Mouse (Mus musculus): ENCODE results near the gene Nsmce1. TPM values are rescaled to one million over a fixed set of nuclear protein-coding genes. Genes with fewer than 3 reads are reported as not detected.

The Nsmce1 gene
- polyA plus RNA-seq, 1 experiment: 38.0 TPM

DNA sequence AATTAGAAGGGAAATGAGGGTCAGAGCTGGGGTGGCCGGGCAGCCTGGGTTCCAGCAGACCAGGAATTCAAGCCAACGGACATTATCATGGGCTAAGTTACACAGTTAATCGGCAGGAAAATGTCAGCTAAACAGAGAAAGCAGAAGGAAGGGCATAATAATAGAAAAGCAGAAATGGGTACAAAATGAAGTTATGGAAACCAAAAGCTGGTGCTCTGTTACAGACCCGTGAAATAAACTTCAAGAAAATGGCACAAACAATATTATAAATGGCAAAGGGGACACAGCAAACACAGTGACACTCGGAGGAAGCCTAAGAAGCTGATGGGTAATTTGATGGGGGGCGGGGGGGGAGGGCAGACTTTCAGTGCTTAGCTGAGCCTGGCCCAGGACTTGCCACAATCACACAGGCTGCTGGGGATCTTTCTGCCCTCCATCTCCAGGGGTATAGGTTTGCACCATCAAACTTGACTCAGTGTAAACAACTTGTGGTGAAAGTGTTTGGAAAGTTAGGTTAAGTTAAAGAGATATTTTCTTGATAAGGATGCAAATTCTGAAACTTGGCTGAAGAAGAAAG, 4.6 kb upstream of the Nsmce1 start:
- no peak for DNase-seq
- Histone ChIP-seq H3K4me1 (ENCODE audit: control insufficient read depth, insufficient read depth, low read length) (0 out of 2 replicates have a peak, but pooled peaks cover 2% of the 10 kb centered on the region), H3K4me3 (replicated peaks; ENCODE audit: extremely low read depth, low read depth, low read length) (no peak overlapping the region)
- TF ChIP-seq POLR2A (IDR thresholded peaks at IDR 0.05; ENCODE audit: borderline replicate concordance, extremely low read depth, low read depth, low read length) (no peak), CTCF (IDR thresholded peaks at IDR 0.05; ENCODE audit: insufficient read depth, low read length) (no peak)
- WGBS: 54% methylated on average over 6 of the region's 6 CpGs

DNA sequence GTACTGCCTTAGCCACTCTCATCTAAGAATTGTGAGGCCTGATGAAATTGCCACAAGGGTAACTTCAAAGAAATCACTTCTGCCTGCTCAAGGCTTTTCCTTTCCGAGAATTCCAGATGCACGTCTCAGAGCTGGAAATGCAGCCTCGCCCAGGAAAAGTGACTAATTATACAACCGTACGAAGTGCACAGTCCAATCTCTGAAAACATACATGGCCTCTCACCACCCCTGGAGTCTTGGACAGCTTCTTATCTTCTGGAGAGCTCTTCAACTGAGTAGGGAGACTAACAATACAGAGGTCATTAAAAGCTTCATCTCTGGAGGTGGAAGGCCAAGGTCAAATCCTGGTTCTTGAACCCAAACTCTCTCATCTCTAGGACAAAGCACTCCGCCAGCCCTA, 1.2 kb upstream of the Nsmce1 start:
- 40% methylated on average over 6 of the region's 6 CpGs for WGBS
- Histone ChIP-seq H3K4me3 (replicated peaks; ENCODE audit: extremely low read depth, low read depth, low read length) (no peak overlapping the region), H3K4me1 (ENCODE audit: control insufficient read depth, insufficient read depth, low read length) (peaks cover 2% of the 10 kb centered on the region; the same call in 1 of the 2 replicates)
- no peak for TF ChIP-seq POLR2A (IDR thresholded peaks at IDR 0.05; ENCODE audit: borderline replicate concordance, extremely low read depth, low read depth, low read length)
- TF ChIP-seq CTCF (IDR thresholded peaks at IDR 0.05; ENCODE audit: insufficient read depth, low read length): no peak
- no peak for DNase-seq

DNA sequence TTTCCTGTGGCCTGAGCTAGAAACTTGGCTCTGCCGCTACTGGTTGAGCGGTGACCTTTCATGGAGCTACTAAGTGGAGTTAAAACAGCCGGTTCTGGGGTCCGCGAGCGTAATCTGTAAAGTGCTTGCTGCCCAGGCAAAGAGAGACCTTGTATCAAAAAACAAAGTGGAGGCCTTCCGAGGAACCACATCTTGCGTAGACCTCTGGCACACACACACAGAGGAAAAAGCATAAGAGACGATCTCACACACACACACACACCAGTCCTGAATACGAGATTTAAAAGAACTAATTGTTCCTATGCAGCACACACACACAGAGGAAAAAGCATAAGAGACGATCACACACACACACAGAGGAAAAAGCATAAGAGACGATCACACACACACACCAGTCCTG, 364 bp upstream of the Nsmce1 start:
- TF ChIP-seq CTCF (IDR thresholded peaks at IDR 0.05; ENCODE audit: insufficient read depth, low read length): no peak
- no peak for TF ChIP-seq POLR2A (IDR thresholded peaks at IDR 0.05; ENCODE audit: borderline replicate concordance, extremely low read depth, low read depth, low read length)
- Histone ChIP-seq H3K4me1 (ENCODE audit: control insufficient read depth, insufficient read depth, low read length) (peaks cover 2% of the 10 kb centered on the region; the same call in 1 of the 2 replicates), H3K4me3 (replicated peaks; ENCODE audit: extremely low read depth, low read depth, low read length) (peak overlapping the region; percentile 75)
- no peak for DNase-seq
- 10% methylated on average over 12 of the region's 12 CpGs for WGBS

GRCm38 (mm10) chr7:125489636-125490035, 1.8 kb downstream of the Nsmce1 start:
- Histone ChIP-seq H3K4me1 (ENCODE audit: control insufficient read depth, insufficient read depth, low read length) (peaks cover 2% of the 10 kb centered on the region; the same call in 1 of the 2 replicates), H3K4me3 (replicated peaks; ENCODE audit: extremely low read depth, low read depth, low read length) (no peak overlapping the region)
- no peak for DNase-seq
- 70% methylated on average over 2 of the region's 2 CpGs for WGBS
- TF ChIP-seq CTCF (IDR thresholded peaks at IDR 0.05; ENCODE audit: insufficient read depth, low read length) (no peak), POLR2A (IDR thresholded peaks at IDR 0.05; ENCODE audit: borderline replicate concordance, extremely low read depth, low read depth, low read length) (no peak)

- WGBS: 66% methylated on average over 6 of the region's 6 CpGs
- no peak for DNase-seq
These were observed 2.7 kb downstream of the Nsmce1 start for GRCm38 (mm10) chr7:125488706-125489105.

DNA sequence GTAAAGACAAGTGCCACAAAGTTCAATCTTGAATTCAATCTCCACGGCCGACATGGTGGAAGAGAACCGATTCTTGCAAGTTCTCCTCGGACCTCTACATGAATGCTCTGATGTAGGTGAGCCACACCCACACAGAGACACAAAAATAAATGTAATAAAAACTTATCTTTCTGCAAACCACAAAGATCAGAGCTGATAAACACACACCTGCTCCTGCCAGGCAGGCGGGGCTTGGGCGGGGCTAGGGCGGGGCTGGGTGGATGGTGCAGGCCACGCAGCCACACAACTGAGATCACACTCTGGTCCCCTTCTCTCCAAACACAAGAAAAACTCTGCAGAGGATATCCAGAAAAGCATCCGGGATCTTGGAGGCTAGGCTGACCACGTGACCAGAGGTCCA, 4.3 kb downstream of the Nsmce1 start:
- Histone ChIP-seq H3K4me1 (ENCODE audit: control insufficient read depth, insufficient read depth, low read length) (peaks cover 2% of the 10 kb centered on the region; the same call in 1 of the 2 replicates), H3K4me3 (replicated peaks; ENCODE audit: extremely low read depth, low read depth, low read length) (no peak overlapping the region)
- DNase-seq: no peak
- 85% methylated on average over 10 of the region's 10 CpGs for WGBS
- TF ChIP-seq POLR2A (IDR thresholded peaks at IDR 0.05; ENCODE audit: borderline replicate concordance, extremely low read depth, low read depth, low read length) (no peak), CTCF (IDR thresholded peaks at IDR 0.05; ENCODE audit: insufficient read depth, low read length) (no peak)

More at GRCm38 (mm10) chr7:125488706-125489105, 2.7 kb downstream of the Nsmce1 start:
- Histone ChIP-seq H3K4me3 (replicated peaks; ENCODE audit: extremely low read depth, low read depth, low read length) (no peak overlapping the region), H3K4me1 (ENCODE audit: control insufficient read depth, insufficient read depth, low read length) (peaks cover 2% of the 10 kb centered on the region; the same call in 1 of the 2 replicates)
- TF ChIP-seq POLR2A (IDR thresholded peaks at IDR 0.05; ENCODE audit: borderline replicate concordance, extremely low read depth, low read depth, low read length) (no peak), CTCF (IDR thresholded peaks at IDR 0.05; ENCODE audit: insufficient read depth, low read length) (no peak)

DNA sequence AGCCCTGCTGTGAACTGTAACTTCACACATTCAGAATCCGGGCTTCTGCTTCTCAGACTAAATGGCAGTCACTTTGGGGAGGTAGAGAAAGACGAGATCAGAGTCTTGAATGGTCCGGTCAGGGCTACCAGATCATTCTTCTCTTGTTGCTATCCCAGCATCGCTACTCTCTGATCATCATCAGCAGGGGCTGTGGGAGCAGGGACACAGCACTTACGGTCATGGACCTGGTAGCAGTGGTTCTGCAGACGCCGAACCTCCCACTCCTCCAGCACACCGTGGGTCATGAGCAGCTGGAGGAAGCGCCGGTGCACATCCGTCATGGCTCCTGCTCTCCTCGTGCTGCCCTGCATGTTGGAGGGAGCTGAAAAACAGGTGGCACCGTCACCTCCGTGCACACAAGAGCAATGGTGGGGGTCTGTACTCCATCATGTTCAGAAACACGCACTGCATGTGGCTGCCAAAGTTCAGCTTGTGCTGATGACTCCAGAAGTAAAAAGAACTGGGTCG, 5.2 kb downstream of the Nsmce1 start:
- Histone ChIP-seq H3K4me1 (ENCODE audit: control insufficient read depth, insufficient read depth, low read length) (no peaks in the 10 kb centered on the region; the same call in 1 of the 2 replicates), H3K4me3 (replicated peaks; ENCODE audit: extremely low read depth, low read depth, low read length) (no peak overlapping the region)
- DNase-seq: no peak
- TF ChIP-seq POLR2A (IDR thresholded peaks at IDR 0.05; ENCODE audit: borderline replicate concordance, extremely low read depth, low read depth, low read length): no peak
- TF ChIP-seq CTCF (IDR thresholded peaks at IDR 0.05; ENCODE audit: insufficient read depth, low read length): no peak
- WGBS: 92% methylated on average over 16 of the region's 16 CpGs

GRCm38 (mm10) chr7:125484791-125485190, 6.6 kb downstream of the Nsmce1 start:
- Histone ChIP-seq H3K4me3 (replicated peaks; ENCODE audit: extremely low read depth, low read depth, low read length) (no peak overlapping the region), H3K4me1 (ENCODE audit: control insufficient read depth, insufficient read depth, low read length) (no peaks in the 10 kb centered on the region; the same call in 1 of the 2 replicates)
- TF ChIP-seq POLR2A (IDR thresholded peaks at IDR 0.05; ENCODE audit: borderline replicate concordance, extremely low read depth, low read depth, low read length) (no peak), CTCF (IDR thresholded peaks at IDR 0.05; ENCODE audit: insufficient read depth, low read length) (no peak)
- DNase-seq: no peak
- WGBS: 93% methylated on average over 7 of the region's 7 CpGs

DNA sequence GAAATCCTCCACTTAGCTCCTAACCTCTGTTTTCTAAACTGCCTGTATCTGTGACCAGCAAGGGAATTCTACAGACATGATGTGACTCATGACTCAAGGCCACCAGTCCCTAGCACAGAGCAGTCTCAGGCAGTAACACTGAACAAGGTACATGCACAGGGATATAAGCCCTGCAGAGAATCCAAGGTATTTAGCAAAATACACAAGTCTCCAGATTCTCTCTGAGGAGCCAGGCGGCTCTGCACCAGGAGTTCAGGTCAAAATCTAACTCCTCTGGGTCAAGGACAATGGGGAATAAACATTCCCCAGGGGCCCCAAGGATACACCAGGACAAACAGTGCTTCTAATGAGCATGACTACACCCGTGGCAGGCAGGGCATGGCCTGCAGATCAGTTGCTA, 8.5 kb downstream of the Nsmce1 start:
- TF ChIP-seq POLR2A (IDR thresholded peaks at IDR 0.05; ENCODE audit: borderline replicate concordance, extremely low read depth, low read depth, low read length): no peak
- TF ChIP-seq CTCF (IDR thresholded peaks at IDR 0.05; ENCODE audit: insufficient read depth, low read length): no peak
- 42% methylated on average over 2 of the region's 2 CpGs for WGBS
- Histone ChIP-seq H3K4me3 (replicated peaks; ENCODE audit: extremely low read depth, low read depth, low read length) (no peak overlapping the region), H3K4me1 (ENCODE audit: control insufficient read depth, insufficient read depth, low read length) (0 out of 2 replicates have a peak, but pooled peaks cover 2% of the 10 kb centered on the region)
- DNase-seq: no peak

DNA sequence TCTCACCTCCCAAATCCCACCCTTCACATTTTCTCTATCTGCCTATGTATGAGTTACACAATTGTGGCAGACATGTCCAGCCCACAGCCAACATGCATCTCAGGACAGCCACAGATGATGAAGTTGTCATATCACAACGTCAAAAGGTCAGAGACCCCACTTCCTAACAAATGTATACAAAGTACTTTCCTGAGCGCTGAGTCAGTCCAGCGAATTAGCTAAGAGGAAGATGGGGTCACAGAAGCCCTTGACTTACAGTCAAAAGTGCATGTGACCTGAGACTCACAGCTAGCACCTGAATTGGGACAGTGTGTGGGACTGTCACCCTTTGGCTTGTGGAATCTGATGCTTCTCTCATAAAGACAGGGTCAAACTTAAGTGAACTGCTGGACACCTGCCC, 9.1 kb downstream of the Nsmce1 start:
- TF ChIP-seq CTCF (IDR thresholded peaks at IDR 0.05; ENCODE audit: insufficient read depth, low read length): no peak
- TF ChIP-seq POLR2A (IDR thresholded peaks at IDR 0.05; ENCODE audit: borderline replicate concordance, extremely low read depth, low read depth, low read length): no peak
- 47% methylated on average over 3 of the region's 3 CpGs for WGBS

More for the DNA sequence above, 9.1 kb downstream of the Nsmce1 start:
- Histone ChIP-seq H3K4me3 (replicated peaks; ENCODE audit: extremely low read depth, low read depth, low read length) (no peak overlapping the region), H3K4me1 (ENCODE audit: control insufficient read depth, insufficient read depth, low read length) (0 out of 2 replicates have a peak, but pooled peaks cover 2% of the 10 kb centered on the region)
- DNase-seq: no peak

All from lung, adult 2 months (tissue).